Mouse (Mus musculus) cortical plate, adult 2 months (tissue): Measurements from ENCODE around the gene Slc4a11.

Experiments
- CTCF ChIP-seq: fragments of 200-500 bp; IDR thresholded peaks from 2 replicates; pipeline ENCODE4 v1.5.1; 2011; ENCODE audit warnings: mild to moderate bottlenecking, control low read depth, low read length; ENCODE audit not compliant: insufficient read depth; ENCODE audit errors: extremely low read depth
- POLR2A ChIP-seq: fragments of 200-500 bp; IDR thresholded peaks from 2 replicates; pipeline ENCODE4 v1.6.1; 2011; ENCODE audit warnings: mild to moderate bottlenecking, low read length, control low read depth; ENCODE audit not compliant: insufficient read depth; ENCODE audit errors: extremely low read depth

DNA sequence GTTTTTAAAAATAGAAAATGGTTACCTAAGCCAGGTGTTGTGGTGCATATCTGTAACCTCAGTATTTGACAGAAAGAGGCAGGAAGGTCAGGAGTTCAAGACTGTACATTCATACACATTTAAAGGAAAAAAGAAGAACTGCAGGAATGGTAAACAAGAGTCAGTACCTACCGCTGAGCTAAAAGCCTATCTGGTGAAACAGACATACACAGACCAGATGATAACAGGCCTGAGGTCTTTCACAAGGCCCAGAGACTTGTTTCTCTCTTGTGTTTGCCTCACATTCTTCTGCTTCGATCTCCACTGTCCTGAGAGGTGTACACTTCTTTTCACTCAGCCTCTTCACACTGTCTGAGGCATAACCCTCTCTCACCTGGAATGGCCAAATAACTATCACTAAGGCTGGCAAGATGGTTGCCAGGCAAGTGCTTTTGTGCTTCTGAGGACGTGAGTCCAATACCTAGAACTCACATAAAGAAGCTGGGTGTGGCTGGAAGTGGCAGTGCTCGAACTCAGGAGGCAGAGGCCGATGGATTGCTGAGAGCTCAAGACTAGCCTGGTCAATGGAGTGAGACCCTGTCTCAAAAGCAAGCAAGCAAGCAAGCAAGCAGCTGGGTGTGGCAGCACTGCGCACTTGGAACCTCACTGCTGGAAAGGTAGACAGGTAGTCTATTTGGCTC is 41.5 kb downstream of the Slc4a11 start:
- TF ChIP-seq CTCF, result no peak
- TF ChIP-seq POLR2A, result no peak
